Mouse (Mus musculus) megakaryocyte progenitor cell, adult 5-6 weeks (primary cell): ENCODE measurements at regions not wholly inside any gene's neighbourhood (a gene's known extent, or its start where the extent isn't known, plus 50 kb on each side); places are given as distances from the start of the nearest gene placed in this dataset.

Experiments used
- ATAC-seq: replicated peaks from 2 replicates; pipeline ENCODE4 v1.8.0; 2016; ENCODE audit warnings: mild to moderate bottlenecking, moderate TSS enrichment, inconsistent platforms; ENCODE audit not compliant: poor library complexity

DNA sequence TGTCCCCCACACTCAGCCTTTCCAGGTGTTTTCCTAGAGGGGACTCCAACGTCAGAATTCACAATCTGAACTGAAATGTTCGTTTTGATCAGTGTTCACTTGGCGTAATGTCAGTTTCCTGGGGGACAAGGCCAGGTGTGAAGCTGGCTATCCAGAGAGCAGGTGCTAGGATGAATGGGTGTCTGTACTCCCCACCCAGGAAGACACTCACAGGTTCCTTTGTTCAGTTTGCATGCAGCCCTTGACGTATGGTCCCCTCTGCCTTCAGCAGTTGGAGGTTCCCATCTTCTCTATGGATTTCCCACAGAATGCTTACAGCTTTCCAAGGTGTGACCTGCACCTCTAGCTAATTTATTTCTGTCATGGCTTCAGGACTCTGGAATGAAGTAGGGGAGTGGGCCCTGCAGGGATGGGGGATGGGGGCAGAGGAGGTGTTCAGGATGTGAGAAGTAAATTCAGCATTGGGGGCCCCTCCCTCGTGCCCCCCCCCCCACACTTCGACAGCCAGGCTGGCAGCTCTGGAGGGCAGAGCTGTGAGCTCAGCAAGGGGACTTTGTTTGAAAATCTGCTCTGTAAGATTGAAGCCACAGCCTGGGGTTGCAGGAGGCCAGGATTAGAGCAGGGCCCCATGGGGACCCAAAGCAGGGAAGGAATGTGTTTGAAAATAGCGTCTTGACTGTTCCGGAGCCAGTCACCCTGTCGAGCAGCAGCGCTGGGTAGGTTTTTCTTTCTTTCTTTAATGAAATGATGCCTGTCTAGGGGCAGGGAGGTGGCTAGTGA lies 173.2 kb upstream of the Ubash3b start:
- ATAC-seq, result no peak

- ATAC-seq, result no peak
Observed at GRCm38 (mm10) chr9:41333526-41333925, 172.0 kb upstream of the Ubash3b start.

DNA sequence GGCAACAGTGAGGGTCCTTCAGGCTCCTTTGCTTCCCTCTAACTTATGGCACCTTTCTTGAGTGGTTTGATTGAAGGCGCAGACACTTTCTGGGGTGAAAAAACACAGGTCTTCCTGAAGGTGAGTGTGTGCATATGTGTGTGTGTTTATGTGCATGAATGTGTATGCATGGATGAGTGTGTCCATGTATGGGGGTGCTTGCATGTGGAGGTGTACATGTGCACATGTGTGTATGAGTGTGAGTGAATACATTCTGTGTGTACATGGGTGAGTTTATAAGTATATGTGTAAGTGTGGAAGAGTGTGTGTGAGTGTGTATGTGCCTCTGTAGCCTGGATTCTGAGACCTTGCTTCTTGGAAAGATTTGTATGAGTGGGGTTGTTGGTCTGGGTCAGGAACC lies 167.5 kb upstream of the Ubash3b start:
- ATAC-seq, result no peak

DNA sequence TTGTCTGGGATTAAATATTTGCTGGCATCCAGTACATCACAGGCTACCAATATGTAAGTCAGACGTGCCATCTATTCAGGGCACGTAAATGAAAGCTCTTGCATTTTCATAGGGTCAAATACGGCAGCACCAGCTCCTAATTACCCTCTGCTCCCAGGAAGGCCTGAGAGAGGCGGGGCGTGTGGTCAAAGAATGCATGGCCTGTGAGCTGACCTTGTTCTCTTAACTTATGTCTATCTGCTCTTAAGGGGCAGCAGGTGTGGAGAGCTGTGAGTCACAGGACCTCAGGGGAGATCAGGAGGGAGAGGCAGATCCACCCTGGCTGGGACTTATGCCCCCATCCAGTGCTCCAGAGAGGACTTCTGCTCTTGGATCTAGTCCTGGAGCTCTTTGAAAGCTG lies 167.0 kb upstream of the Ubash3b start:
- no peak for ATAC-seq

GRCm38 (mm10) chr9:41328056-41328455 lies 166.6 kb upstream of the Ubash3b start:
- no peak for ATAC-seq

- ATAC-seq, result no peak
Observed at GRCm38 (mm10) chr9:41327561-41327960, 166.1 kb upstream of the Ubash3b start.

DNA sequence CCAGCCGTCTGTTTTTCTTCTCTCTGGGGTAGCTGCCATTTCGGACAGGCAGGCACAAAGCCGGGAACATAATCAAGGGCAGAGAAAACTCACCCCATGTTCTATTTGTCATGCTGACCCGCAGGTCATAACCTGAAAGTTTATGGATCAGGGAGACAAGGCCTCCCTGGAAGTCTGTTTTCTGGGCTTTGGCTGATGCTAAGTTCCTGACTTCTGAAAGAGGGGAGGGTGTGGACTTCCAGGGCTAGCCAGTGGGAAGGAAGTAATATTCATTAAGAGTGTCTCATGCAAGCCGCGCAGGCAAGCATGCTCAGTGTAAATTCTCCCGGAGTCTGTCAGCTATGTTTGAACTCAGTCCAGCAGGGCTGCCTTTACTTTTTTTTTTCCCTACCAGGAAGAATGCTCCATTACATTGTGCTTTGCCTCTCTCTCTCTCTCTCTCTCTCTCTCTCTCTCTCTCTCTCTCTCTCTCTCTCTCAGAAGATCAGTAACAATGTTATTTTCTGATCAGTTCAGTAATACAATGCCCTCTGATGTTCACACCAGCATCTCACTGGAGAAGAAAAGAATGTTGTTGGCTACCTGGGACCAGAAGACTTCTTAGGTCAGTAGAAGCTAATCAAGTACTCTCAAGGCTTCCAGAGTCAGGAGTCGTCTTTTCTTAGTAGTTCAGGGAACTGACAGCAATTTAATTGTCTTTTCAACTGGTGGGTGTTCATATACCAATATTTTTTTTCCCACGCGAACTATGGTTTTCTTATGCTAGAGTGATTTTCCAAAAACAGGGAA lies 165.5 kb upstream of the Ubash3b start:
- ATAC-seq, result no peak

GRCm38 (mm10) chr9:41321521-41321920 lies 160.0 kb upstream of the Ubash3b start:
- ATAC-seq, result no peak

- no peak for ATAC-seq
Observed at GRCm38 (mm10) chr9:41319066-41319465, 157.6 kb upstream of the Ubash3b start.

- no peak for ATAC-seq
Observed at GRCm38 (mm10) chr9:41306229-41306628, 144.7 kb upstream of the Ubash3b start.

GRCm38 (mm10) chr9:41303494-41303828 lies 142.0 kb upstream of the Ubash3b start:
- no peak for ATAC-seq

DNA sequence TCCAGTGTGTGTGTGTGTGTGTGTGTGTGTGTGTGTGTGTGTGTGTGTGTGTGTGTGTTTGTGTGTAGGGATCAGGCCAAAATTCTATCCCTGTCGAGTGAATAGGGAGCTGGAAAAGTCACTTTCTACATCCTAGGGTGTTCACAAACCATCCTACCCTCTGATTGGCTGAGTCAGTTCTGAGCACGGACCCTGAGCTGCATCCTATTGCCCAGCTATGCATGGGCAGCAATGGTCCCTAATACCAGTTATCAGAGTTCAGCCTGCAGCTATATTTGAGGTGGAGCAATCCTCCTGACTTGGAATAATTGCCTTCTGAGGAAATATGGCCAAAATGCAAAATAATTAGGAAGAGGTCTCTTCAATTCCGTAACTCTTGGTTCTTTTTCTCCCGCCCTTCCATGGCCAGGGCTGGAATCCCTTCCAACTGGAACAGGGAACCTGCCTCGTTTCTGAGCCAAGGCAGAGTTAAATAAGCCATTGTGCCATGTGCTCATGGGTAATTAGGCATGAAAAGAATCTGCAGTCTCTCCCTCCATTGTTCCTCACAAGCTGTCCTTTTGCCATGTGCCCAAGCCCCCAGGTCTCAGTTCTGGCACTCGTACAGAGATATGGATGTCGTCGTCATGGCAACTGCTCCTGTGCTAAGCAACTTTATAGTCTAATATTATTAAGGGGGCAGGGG lies 141.5 kb upstream of the Ubash3b start:
- no peak for ATAC-seq

DNA sequence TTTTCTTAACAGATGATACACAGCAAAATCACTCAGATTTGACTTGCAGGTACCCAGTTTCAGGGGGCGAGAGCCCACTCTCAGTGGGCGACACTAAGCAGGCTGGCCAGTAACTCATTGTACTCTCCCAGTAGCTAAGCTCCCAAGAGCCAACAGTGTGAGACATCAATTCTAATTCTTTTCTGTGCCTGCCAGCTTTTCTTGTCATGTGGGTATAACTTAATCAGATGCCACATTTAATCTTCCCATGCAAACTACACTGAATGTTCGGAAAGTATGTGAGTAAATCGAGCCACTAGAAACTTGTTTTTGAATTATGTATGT lies 124.6 kb upstream of the Ubash3b start:
- no peak for ATAC-seq

DNA sequence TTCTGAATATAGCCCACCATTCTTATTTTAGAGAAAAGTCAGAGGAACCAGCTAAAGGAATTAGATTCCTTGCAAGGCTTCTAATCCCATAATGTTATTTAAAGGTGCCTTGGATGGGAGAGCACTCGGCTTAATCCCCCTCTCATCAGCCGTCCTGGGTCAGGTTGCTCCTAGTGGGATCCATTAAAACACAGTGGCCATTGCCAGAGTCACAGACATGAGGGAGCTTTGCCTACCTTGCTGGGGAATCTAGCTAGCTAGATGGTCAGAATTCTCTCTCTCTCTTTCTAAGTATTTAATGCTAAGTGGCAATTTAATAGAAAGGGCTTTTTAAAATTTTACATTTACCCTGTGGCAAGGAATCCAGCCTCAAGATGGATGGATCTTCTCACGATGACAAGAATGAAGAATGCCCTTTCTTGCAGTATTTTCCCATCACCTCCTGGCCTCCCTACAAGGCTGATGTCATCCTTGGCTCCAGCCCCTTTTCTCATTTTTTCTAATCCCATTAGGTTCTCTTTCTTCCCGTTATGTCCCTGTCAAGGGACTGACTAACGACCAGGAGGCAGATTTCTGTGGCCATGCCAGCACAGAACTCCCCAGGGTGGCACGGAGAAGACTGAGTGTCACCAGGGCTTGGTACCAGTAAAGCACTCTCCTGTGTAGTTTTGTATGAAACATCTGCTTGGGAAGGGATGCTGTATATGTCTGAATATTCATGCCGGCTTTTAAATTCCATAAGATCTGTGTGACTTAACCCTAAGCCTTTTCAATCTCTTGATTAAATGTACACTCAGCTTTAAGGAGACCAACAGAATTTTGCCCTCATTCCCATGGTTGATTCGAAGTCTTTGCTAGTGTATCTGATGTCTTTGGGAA lies 124.0 kb upstream of the Ubash3b start:
- ATAC-seq, result no peak

GRCm38 (mm10) chr9:41277726-41278125 lies 116.2 kb upstream of the Ubash3b start:
- no peak for ATAC-seq

DNA sequence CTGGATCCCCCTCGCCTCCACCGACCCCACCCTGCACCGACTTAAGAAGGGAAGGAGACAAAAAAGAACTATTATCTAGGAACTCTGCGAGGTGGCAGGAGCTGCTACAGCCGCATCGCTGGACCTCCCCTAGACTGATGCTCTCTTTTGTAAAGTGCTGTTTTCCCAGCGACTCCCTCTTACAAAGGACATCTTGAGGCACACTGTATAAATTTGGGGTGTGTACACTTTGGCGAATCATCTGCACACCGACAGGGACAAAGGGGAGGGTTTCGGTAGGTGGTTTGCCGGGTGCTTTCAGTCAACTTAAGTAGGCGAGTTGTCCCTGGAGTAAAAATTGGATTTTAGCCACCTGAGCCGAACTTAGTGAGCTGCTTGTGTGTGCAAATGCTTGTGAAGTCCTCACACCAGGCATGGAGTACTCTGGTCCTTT lies 112.4 kb upstream of the Ubash3b start:
- no peak for ATAC-seq

DNA sequence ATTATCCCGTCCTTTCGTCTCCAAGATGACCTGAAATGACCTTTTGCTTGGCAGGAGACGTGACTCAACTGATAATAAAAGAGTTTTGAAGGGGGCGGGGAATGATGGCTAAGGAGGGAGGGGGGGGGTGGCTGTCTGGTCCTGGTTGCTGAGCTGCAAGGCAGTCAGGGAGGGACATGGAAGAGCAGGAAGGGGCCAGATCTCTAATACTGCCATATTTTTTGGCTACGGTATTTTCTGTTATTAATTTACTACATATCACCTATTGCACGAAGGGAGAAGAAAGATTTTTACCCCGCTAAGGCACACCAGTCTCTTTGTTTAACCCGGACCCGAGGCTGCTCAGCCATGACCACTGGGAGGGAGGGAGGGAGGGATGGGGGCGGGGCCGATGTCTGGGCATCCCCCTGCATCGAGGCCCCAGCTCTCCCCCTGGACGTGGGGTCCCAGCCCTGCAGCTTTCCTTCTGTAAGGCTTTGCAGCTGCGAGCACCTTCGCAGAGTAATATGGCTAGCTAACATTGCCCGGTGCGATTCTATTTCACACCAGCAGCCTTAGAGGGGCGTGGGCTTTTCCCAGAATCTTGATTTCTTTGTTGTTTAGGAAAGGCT lies 111.8 kb upstream of the Ubash3b start:
- no peak for ATAC-seq

GRCm38 (mm10) chr9:41272596-41272995 lies 111.1 kb upstream of the Ubash3b start:
- ATAC-seq, result no peak

DNA sequence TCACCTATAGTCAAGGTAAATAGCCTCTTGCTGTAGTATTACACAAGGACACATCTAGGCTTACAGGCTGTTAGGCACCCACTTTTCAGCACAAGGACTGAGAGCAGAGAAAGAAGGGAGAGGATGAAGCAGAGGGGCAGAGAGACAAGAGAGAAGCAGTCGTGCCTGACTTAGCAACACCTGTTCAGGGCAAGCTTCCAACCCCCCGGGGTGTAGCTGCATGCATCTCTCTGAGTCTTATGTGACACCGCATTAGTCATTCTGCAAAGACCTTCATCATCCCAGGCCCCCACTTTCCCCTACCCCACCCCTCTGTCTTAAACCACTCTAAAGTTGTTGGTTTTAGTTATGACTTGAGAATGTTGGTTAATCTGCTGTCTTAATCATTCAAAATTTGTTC lies 106.6 kb upstream of the Ubash3b start:
- no peak for ATAC-seq

- ATAC-seq, result no peak
Observed at GRCm38 (mm10) chr9:41264485-41264884, 103.0 kb upstream of the Ubash3b start.

DNA sequence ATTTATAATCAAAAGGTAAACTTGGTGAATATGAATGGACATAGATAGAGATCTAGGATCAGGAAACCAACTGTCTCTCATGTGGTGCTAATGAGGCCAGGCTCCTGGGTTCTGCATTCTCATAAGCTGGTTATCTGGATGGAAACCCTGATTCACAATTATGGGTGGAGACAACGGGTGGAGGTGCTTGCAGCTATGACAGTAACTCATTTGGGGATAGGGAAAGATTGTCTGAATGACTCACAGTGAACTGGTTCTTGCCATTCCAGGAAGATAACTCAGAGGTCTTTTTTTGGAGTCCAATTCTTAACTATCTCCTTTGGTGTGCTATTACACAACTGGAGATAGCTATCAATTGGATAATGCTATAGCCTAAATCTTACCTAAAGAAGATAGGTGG lies 95.7 kb upstream of the Ubash3b start:
- ATAC-seq, result no peak
